Mouse (Mus musculus) midbrain, embryonic 15.5 days (tissue): Measurements from ENCODE around the gene Unc5cl. TPM values are rescaled to one million over a fixed set of nuclear protein-coding genes. Genes with fewer than 3 reads are reported as not detected.

Experiments
- ATAC-seq: fragments of 200-750 bp; cut with Nextera tagmentation; replicated peaks from 2 replicates; pipeline ENCODE4 v1.8.0; 2017; ENCODE audit warnings: moderate TSS enrichment
- H3K27ac ChIP-seq: fragments of 300-500 bp; sonication (generic); 2 replicates; pipeline ENCODE4 v1.5.1; 2015; ENCODE audit warnings: mild to moderate bottlenecking, inconsistent platforms
- H3K27me3 ChIP-seq: fragments of 300-500 bp; sonication (generic); replicated peaks from 2 replicates; pipeline ENCODE4 v1.6.1; 2015; ENCODE audit warnings: inconsistent platforms
- H3K36me3 ChIP-seq: fragments of 300-500 bp; sonication (generic); replicated peaks from 2 replicates; pipeline ENCODE4 v1.6.1; 2015; ENCODE audit warnings: inconsistent platforms
- H3K4me1 ChIP-seq: fragments of 300-500 bp; sonication (generic); 2 replicates; pipeline ENCODE4 v1.6.1; 2015; ENCODE audit warnings: inconsistent platforms
- H3K4me2 ChIP-seq: fragments of 300-500 bp; sonication (generic); 2 replicates; pipeline ENCODE4 v1.6.1; 2015; ENCODE audit warnings: inconsistent platforms, mild to moderate bottlenecking, moderate library complexity
- H3K4me3 ChIP-seq: fragments of 300-500 bp; sonication (generic); 2 replicates; pipeline ENCODE4 v1.5.1; 2015; ENCODE audit warnings: mild to moderate bottlenecking, inconsistent platforms
- H3K9ac ChIP-seq: fragments of 300-500 bp; sonication (generic); 2 replicates; pipeline ENCODE4 v1.6.1; 2015; ENCODE audit warnings: mild to moderate bottlenecking, inconsistent platforms
- H3K9me3 ChIP-seq: fragments of 300-500 bp; sonication (generic); 2 replicates; pipeline ENCODE4 v1.6.1; 2016; ENCODE audit warnings: inconsistent platforms
- WGBS: fragments of 180-500 bp; shearing (Covaris S2); methylation state at CpG from one replicate; pipeline ENCODE4 v1.1.7; 2015; ENCODE audit warnings: mixed read lengths; 5-methylcytosine and 5-hydroxymethylcytosine counted together
- polyA plus RNA-seq: library from polyadenylated mRNA; unstranded; fragments of >200 nt; fragmentation: Nextera tagmentation; extraction: Ambion mirVana; gene quantifications from 2 replicates; pipeline ENCODE4 v1.2.1, GENCODE M21; 2015

Unc5cl gene
- polyA plus RNA-seq, 1 experiment from 2014 or later: 0.22 TPM

DNA sequence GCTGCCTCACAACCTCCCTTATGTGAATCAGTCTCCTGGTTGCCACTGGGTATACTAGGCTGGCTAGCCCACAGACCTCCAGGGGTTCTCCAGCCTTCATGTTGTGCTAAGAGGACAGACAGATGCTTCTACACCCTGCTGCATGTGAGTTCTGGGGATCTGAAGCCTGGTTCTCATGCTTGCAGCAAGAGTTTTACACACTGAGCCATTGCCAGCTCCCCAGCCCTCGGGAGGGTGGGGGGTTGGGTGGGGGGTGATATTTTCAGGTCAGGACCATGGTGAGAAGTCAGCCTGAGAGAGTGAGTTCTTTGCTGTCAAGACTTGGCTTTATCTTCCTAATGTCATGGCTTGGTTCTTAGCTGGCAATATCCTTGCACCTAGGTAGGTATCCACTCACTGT, 35.9 kb upstream of the Unc5cl start:
- H3K9me3 ChIP-seq: no peaks in the 10 kb centered on the region
- no peak for ATAC-seq
- H3K27me3 ChIP-seq: no peaks in the 10 kb centered on the region
- no peaks in the 10 kb centered on the region; the same call in 1 of the 2 replicates for H3K36me3 ChIP-seq
- no peaks in the 10 kb centered on the region for H3K4me1 ChIP-seq
- H3K4me2 ChIP-seq: no peak overlapping the region
- no peak overlapping the region for H3K4me3 ChIP-seq
- 85% methylated on average over 1 of the region's 1 CpGs for WGBS
- no peak overlapping the region for H3K27ac ChIP-seq
- H3K9ac ChIP-seq: no peak overlapping the region

DNA sequence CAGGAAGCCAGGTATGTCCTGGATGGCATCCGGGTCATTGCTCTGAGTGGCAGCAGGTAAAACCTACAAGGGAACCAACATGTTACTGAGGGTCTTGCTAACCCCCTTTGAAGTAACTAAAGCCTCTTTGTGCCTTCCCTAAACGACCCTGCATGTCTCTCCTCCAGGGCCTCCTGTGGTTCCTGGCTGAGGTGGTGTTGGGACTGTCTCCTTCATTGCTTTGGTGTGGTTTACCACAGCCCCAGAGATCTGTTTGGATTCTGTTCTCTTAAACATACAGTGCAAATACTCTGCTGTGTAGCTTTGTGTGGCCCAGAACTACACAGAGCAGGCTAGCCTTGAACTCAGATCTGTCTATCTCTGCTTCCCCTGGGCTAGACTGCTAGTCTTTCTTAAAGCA, 35.1 kb upstream of the Unc5cl start:
- ATAC-seq: no peak
- H3K36me3 ChIP-seq: no peaks in the 10 kb centered on the region; the same call in 1 of the 2 replicates
- WGBS: 68% methylated on average over 2 of the region's 2 CpGs
- H3K4me3 ChIP-seq: no peak overlapping the region
- no peak overlapping the region for H3K9ac ChIP-seq
- no peaks in the 10 kb centered on the region for H3K27me3 ChIP-seq
- H3K9me3 ChIP-seq: no peaks in the 10 kb centered on the region
- no peak overlapping the region for H3K27ac ChIP-seq
- H3K4me2 ChIP-seq: no peak overlapping the region
- H3K4me1 ChIP-seq: no peaks in the 10 kb centered on the region

DNA sequence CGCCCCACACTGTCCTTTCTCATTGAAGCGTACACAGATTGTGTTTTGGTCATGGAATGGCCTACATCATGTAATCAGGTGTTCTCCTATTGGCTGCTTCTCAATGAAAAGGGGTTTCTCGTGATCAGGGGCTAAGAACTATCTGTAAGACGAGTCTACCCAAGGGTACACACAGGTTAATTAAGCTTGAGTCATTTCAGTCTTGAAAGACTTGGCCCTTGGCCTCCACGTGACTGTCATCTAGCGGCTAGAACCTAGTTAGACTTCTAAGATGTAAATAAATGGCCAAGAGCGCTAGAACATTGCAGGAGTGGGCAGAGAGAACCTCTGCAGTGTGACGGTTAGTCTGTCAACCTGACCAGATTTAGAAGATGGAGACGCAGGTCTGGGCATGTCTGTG, 30.5 kb upstream of the Unc5cl start:
- Histone ChIP-seq H3K4me1 (no peaks in the 10 kb centered on the region; the same call in 1 of the 2 replicates), H3K4me3 (no peak overlapping the region), H3K9ac (no peak overlapping the region), H3K27ac (no peak overlapping the region), H3K27me3 (no peaks in the 10 kb centered on the region), H3K36me3 (no peaks in the 10 kb centered on the region), H3K9me3 (no peaks in the 10 kb centered on the region), H3K4me2 (no peak overlapping the region)
- no peak for ATAC-seq
- 89% methylated on average over 9 of the region's 9 CpGs for WGBS

GRCm38 (mm10) chr17:48425823-48426612, 28.7 kb upstream of the Unc5cl start:
- no peaks in the 10 kb centered on the region for H3K9me3 ChIP-seq
- no peak for ATAC-seq
- H3K4me3 ChIP-seq: no peak overlapping the region
- no peak overlapping the region for H3K27ac ChIP-seq
- no peak overlapping the region for H3K9ac ChIP-seq
- H3K27me3 ChIP-seq: no peaks in the 10 kb centered on the region
- H3K4me2 ChIP-seq: no peak overlapping the region
- no peaks in the 10 kb centered on the region; the same call in 1 of the 2 replicates for H3K4me1 ChIP-seq
- no peaks in the 10 kb centered on the region for H3K36me3 ChIP-seq
- 46% methylated on average over 9 of the region's 9 CpGs for WGBS

DNA sequence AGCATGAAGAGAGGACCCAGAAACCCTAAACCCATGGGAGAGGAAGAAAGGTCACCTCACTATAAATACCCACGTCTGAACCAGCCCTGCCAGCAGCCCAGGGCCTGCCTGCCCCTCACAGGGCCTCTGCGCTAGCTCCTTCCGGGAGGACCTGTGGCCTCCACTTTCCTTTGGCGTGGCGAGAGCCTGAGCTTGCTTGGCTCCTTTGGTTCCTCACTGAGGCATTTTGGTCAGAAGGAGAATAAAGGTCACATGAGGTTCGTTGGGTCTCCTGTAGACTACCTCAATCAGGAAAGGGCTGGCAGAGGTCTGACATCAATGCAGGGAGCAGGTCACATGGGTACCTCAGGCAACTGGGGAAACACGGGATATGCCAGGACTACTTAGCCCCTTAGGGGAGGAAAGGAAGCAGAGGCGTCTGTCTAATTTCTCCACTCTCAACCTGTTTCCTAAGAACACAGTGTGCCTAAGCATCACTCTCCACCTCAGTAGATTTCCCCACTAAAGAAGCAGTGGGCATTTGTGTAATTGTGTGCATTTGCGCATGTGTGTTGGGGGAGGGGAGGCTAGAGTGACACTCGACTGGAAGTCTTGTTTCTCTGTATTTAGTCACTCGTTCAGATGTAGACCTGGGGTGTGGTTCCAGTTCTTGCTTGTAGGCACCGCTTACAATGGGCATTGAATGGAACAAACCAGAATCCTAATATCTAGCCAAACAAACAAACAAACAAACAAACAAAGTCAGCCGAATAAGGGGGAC, 27.5 kb upstream of the Unc5cl start:
- no peaks in the 10 kb centered on the region for H3K36me3 ChIP-seq
- no peaks in the 10 kb centered on the region for H3K27me3 ChIP-seq
- no peak overlapping the region for H3K27ac ChIP-seq
- no peaks in the 10 kb centered on the region for H3K9me3 ChIP-seq
- ATAC-seq: no peak
- no peaks in the 10 kb centered on the region; the same call in 1 of the 2 replicates for H3K4me1 ChIP-seq
- H3K4me3 ChIP-seq: no peak overlapping the region
- no peak overlapping the region for H3K4me2 ChIP-seq
- no peak overlapping the region for H3K9ac ChIP-seq
- 75% methylated on average over 13 of the region's 13 CpGs for WGBS

- Histone ChIP-seq H3K36me3 (no peaks in the 10 kb centered on the region), H3K4me1 (no peaks in the 10 kb centered on the region; the same call in 1 of the 2 replicates), H3K27me3 (no peaks in the 10 kb centered on the region), H3K27ac (no peak overlapping the region), H3K4me2 (no peak overlapping the region), H3K9ac (no peak overlapping the region), H3K9me3 (no peaks in the 10 kb centered on the region), H3K4me3 (no peak overlapping the region)
- WGBS: 74% methylated on average over 11 of the region's 11 CpGs
- no peak for ATAC-seq
Observed at GRCm38 (mm10) chr17:48427852-48428530, 26.7 kb upstream of the Unc5cl start.

DNA sequence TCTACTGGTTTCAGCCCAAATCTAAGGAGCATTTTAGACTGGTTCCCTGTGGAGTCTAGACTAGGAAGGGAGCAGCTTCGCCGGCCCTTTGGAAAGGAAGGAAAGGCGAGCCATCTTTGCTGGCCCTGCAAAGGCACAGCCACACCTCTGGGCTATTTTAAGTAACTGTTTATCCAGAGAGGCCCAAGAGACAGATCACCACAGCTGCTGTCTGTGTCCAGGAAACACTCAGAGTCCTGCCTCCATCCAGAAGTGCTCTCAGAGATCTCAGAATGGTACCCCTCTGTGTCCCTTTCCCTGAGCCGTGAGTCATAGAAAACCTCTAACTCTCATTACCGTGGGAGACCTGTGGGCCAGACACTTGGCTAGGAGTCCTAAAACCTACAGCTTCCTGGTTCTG, 24.3 kb upstream of the Unc5cl start:
- Histone ChIP-seq H3K27ac (no peak overlapping the region), H3K4me1 (no peaks in the 10 kb centered on the region; the same call in 1 of the 2 replicates), H3K27me3 (no peaks in the 10 kb centered on the region), H3K9ac (no peak overlapping the region), H3K4me3 (no peak overlapping the region), H3K4me2 (no peak overlapping the region), H3K9me3 (no peaks in the 10 kb centered on the region), H3K36me3 (no peaks in the 10 kb centered on the region)
- WGBS: 69% methylated on average over 5 of the region's 5 CpGs
- no peak for ATAC-seq

- Histone ChIP-seq H3K9me3 (no peaks in the 10 kb centered on the region), H3K36me3 (no peaks in the 10 kb centered on the region), H3K9ac (no peak overlapping the region), H3K4me1 (no peaks in the 10 kb centered on the region; the same call in 1 of the 2 replicates), H3K4me2 (no peak overlapping the region), H3K27ac (no peak overlapping the region), H3K4me3 (no peak overlapping the region), H3K27me3 (no peaks in the 10 kb centered on the region)
- ATAC-seq: no peak
- 74% methylated on average over 5 of the region's 5 CpGs for WGBS
Observed at GRCm38 (mm10) chr17:48431054-48431453, 23.6 kb upstream of the Unc5cl start.

DNA sequence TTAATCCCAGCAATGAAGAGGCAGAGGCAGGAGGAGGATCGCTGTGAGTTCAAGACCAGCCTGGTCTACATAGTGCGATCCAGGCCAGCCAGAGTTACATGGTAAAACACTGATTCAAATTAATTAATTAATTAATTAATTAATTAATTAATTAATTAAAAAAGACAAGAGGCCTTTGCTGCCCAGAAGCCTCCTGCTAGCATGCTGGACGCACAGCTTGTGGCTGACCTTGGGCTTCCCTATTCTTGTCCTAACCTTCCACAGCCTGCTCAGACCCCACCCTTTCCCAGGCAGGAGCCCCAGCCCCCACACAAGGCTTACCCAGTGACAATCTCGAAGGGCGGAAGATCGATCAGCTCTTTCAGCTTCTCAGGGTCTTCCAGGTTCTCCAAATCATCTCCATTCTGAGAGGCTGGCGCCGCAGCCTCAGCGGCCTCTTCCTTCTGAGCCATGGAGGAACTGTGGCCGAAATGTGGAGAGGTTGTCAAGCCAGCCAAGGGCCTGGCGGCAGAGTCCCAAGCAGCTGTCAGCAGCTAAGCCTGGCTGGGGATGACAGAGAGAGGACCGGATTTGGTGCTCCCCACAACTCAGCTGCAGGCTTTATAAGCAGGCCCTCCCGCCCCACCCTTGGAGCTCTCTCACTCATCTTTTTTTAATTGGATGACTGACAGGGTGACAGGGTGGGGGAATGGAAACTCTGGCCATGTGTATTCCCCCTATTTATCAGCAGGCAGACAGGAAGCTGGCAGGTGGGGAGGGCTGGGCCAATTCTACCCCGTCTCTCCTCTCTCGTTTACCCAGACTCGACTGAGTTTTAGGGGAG, 22.3 kb upstream of the Unc5cl start, which contains the start of gene Apobec2:
TSS of gene Apobec2 (minus strand) at position 773 of the 823 bp plus-strand sequence.
- WGBS: 71% methylated on average over 16 of the region's 16 CpGs
- no peak within 1 kb of the TSS for H3K4me2 ChIP-seq
- no peaks in the 10 kb centered on the region for H3K36me3 ChIP-seq
- no peaks in the 10 kb centered on the region for H3K9me3 ChIP-seq
- no peak within 1 kb of the TSS for H3K27ac ChIP-seq
- no peak for ATAC-seq
- no peak within 1 kb of the TSS for H3K4me3 ChIP-seq
- H3K27me3 ChIP-seq: no peaks in the 10 kb centered on the region
- no peaks in the 10 kb centered on the region; the same call in 1 of the 2 replicates for H3K4me1 ChIP-seq
- no peak within 1 kb of the TSS for H3K9ac ChIP-seq

GRCm38 (mm10) chr17:48433006-48433655, 21.6 kb upstream of the Unc5cl start:
- Histone ChIP-seq H3K27me3 (no peaks in the 10 kb centered on the region), H3K36me3 (no peaks in the 10 kb centered on the region), H3K4me2 (no peak overlapping the region), H3K9me3 (no peaks in the 10 kb centered on the region), H3K4me1 (no peaks in the 10 kb centered on the region; the same call in 1 of the 2 replicates), H3K4me3 (no peak overlapping the region), H3K9ac (no peak overlapping the region), H3K27ac (no peak overlapping the region)
- no peak for ATAC-seq
- whole genome bisulfite sequencing: 81% methylated on average over 20 of the region's 20 CpGs

DNA sequence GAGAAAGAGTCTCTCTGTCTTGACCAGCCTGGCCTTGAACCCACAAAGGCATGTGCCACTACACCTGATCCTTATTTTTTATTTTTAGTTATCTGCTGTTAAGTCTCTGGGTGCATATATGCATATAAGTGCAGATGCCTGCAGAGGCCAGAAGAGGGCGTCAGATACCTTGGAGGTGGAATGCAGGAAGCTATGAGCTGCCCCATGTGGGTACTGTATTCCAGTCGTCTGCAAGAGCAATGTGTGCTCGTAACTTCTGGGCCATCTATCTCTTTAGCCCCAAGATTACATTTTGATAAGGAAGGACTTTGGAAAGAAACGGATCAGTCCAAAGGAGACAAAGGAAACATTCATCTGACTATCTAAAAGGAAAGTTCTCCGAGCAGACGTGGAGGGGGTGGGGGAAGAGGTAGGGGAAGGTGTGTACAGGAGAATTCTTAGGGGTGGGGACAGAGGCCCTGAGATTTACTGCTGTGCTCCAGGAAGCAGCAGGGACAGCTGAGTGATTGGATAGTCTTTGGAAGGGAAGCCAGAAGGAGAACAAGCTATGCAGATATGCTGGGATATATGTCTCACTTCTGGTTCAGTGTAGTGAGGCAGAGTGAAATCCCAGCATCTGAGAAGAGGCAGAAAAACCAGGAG, 20.9 kb upstream of the Unc5cl start:
- Histone ChIP-seq H3K27me3 (no peaks in the 10 kb centered on the region), H3K4me3 (no peak overlapping the region), H3K4me2 (no peak overlapping the region), H3K9me3 (no peaks in the 10 kb centered on the region), H3K9ac (no peak overlapping the region), H3K36me3 (no peaks in the 10 kb centered on the region), H3K4me1 (no peaks in the 10 kb centered on the region; the same call in 1 of the 2 replicates), H3K27ac (no peak overlapping the region)
- no peak for ATAC-seq
- 77% methylated on average over 6 of the region's 6 CpGs for WGBS
